Mouse (Mus musculus) left cerebral cortex, adult 6 months (tissue): ENCODE results near the gene Abi3bp. TPM values are rescaled to one million over a fixed set of nuclear protein-coding genes. Genes with fewer than 3 reads are reported as not detected.

Experiments used
- long read RNA-seq, 2 experiments: library from polyadenylated mRNA; unstranded; transcript quantifications; one replicate each; pipeline ENCODE4 v2.0.0; 2019 to 2020
- polyA plus RNA-seq: library from polyadenylated mRNA; unstranded; fragments of <200 nt; fragmentation: Nextera tagmentation; gene quantifications from 2 replicates; pipeline ENCODE4 v1.2.3, GENCODE M21; 2021

Abi3bp gene
- 2.5 and 3.2 TPM in 2 replicates for polyA plus RNA-seq
- long read RNA-seq, experiment 1, partial matches to known transcripts: 5 of 8 reads
- long read RNA-seq, experiment 1, other reads (novel, unspliced or antisense): 3 of 8 reads
- long read RNA-seq, experiment 2, partial matches to known transcripts: 8 of 9 reads
- long read RNA-seq, experiment 2, other reads (novel, unspliced or antisense): 1 of 9 reads

GRCm38 (mm10) chr16:56477677-56478574 lies at the start of gene Abi3bp:
Gene Abi3bp, plus strand, starts transcription at chr16:56477878.

DNA sequence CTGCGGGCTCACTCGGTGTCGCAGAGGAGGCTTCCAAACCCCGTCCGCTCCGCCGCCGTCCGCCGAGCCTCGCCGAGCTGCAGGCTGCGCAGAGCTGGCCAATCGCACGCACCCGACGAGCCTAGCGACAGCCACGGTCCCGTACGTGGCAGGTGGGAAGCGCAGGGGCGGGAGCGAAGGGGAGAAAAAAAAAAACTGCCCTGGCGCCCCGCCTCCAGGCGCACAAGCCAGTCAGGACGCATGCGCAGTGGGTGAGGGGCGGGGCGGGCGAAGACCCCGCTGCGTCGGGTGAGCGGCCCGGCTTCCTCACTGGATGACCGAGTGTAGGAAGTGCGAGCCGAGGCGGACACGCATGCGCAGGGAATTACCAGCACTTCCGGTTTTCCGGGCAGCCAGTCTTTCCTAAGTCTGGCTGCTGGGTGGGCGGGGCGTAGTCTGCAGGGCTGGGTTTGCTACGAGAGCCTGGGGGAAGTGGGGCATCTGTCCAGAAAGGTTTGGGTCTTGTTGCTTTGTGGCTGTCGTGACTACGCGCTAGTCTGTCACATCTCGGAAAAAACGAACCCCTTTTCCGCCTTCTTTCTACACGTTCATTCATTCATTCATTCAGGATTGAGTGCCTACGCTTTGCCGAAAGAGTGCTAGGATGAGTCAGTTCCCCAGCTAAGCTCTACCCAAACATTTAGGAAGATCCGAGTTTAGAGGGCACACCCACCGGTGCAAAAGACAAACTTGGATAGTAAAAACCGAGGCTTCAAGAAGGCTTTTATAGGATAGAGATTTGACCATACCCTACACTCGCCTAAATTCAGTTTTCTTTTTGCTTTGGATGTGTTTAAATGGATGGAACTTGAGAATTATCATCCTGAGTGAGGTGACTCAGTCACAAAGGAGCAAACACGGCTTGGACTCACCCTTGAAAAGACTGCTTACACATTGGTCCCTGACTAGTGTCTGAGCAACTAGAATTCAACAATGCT lies 239.8 kb downstream of the Abi3bp start, which contains the start of gene Tfg:
Gene Tfg, minus strand, starts transcription at position 227 of the 977 bp plus-strand sequence.

Other genes with a start within 250 kb of the Abi3bp start
- 78.8 and 79.8 TPM in 2 replicates for gene Tfg, start 239.6 kb downstream of the Abi3bp start, polyA plus RNA-seq